Mouse (Mus musculus) c-Kit-negative CD71-positive TER-119-positive erythroid progenitor cells, embryonic 14.5 days (primary cell): ENCODE data around the gene Ccdc15.

Experiments
- DNase-seq: peaks from one replicate; pipeline ENCODE4 v3.0.0-alpha.2; 2013; ENCODE audit warnings: low read depth, low spot score

Gene Ccdc15

GRCm38 (mm10) chr9:37232201-37233195 is 115.7 kb downstream of the Ccdc15 start:
- DNase-seq, result no peak

DNA sequence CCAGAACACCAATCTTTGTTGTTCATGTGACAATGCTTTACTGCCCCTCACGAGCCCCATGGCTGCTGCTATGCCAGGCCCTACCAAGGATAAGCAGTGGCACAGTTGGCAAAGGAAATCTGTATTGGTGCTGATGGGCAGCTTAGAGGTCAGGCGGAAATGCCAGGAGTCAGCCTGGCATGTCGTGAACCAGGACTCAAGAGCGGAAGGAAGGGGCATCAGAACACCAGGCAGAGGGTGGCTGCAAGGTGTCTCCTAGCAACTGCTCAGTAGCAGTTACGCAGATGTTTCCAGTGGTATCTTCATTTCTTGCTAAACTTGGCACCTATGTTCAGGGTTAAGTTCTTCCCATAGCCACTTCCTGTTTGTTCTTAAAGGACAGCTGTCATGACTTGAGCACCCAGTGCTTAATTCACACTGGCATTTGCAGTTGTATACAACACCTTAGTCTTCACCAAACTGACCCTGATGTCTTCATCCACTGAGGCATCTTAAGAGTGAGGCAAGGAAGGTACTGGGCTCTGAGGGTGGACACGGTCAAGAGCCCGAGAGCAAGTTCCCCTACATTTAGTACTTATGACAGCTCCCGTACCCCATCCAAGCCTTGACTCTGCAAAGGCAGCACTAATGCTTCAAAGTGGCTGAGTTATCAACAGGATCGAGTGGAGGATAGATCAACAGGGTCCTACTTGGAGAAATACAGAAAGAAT is 117.6 kb downstream of the Ccdc15 start:
- DNase-seq, result no peak

DNA sequence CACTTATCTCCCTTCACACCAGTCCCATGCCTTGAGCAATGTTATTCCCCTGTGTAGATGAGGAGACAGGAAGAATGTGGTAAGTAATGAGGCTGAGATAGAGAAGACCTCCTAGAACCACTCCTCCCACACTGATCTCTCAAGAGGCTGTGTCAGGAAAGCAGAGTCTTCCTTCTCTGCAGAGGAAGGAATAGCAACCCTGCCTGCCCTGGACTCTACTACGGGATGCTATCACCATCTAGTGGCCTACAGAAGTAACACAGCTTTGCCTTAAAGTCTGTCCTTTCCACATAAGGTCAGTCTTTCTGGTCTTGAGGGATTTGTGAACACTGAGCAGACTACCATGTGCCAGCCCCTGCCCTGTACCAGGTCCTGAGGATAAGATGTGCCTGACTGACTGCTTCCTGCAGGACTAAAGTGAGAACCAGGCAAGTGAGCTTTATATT is 118.3 kb downstream of the Ccdc15 start:
- DNase-seq, result no peak
